Mouse (Mus musculus) erythroblast, embryonic 14.5 days (primary cell): ENCODE data around the gene Nrxn3. TPM values are rescaled to one million over a fixed set of nuclear protein-coding genes. Genes with fewer than 3 reads are reported as not detected.

ENCODE experiments used
- H3K27me3 ChIP-seq: 2 replicates; pipeline ENCODE4 v1.6.1; 2012; ENCODE audit warnings: inconsistent platforms; ENCODE audit not compliant: control insufficient read depth
- H3K36me3 ChIP-seq: 2 replicates; pipeline ENCODE4 v1.6.1; 2012; ENCODE audit warnings: mild to moderate bottlenecking, inconsistent platforms; ENCODE audit not compliant: control insufficient read depth
- H3K4me1 ChIP-seq: 2 replicates; pipeline ENCODE4 v1.6.1; 2012; ENCODE audit warnings: inconsistent platforms; ENCODE audit not compliant: control insufficient read depth
- H3K4me3 ChIP-seq: replicated peaks from 2 replicates; pipeline ENCODE3; 2012; ENCODE audit warnings: moderate library complexity, mild to moderate bottlenecking, inconsistent platforms
- H3K9me3 ChIP-seq: 2 replicates; pipeline ENCODE4 v1.6.1; 2012; ENCODE audit warnings: low read length, inconsistent platforms, mixed read lengths; ENCODE audit not compliant: control insufficient read depth
- GATA1 ChIP-seq: IDR thresholded peaks from 2 replicates; pipeline ENCODE4 v1.6.1; 2012; ENCODE audit warnings: low read length, inconsistent platforms, mixed read lengths
- TAL1 ChIP-seq: IDR thresholded peaks from 3 replicates; pipeline ENCODE4 v1.6.1; 2012; ENCODE audit warnings: low read length, inconsistent platforms, mixed read lengths
- polyA plus RNA-seq: library from polyadenylated mRNA; stranded (reverse); fragments of >175 nt; gene quantifications from 2 replicates; pipeline ENCODE4 v1.2.3, GENCODE M21; 2012

Gene Nrxn3
- polyA plus RNA-seq, 1 experiment: not detected

GRCm38 (mm10) chr12:89945911-89946502 is 1223.3 kb downstream of the Nrxn3 start:
- Histone ChIP-seq H3K4me1 (no peaks in the 10 kb centered on the region), H3K27me3 (no peaks in the 10 kb centered on the region), H3K4me3 (no peak overlapping the region), H3K36me3 (no peaks in the 10 kb centered on the region), H3K9me3 (no peaks in the 10 kb centered on the region)
- TF ChIP-seq GATA1 (no peak), TAL1 (no peak)

- H3K4me3 ChIP-seq: no peak overlapping the region
- TF ChIP-seq TAL1 (no peak), GATA1 (no peak)
Observed at GRCm38 (mm10) chr12:89946522-89946921, 1223.8 kb downstream of the Nrxn3 start.

GRCm38 (mm10) chr12:89953237-89953636 is 1230.6 kb downstream of the Nrxn3 start:
- Histone ChIP-seq H3K9me3 (no peaks in the 10 kb centered on the region), H3K27me3 (no peaks in the 10 kb centered on the region), H3K36me3 (no peaks in the 10 kb centered on the region), H3K4me1 (no peaks in the 10 kb centered on the region), H3K4me3 (no peak overlapping the region)
- TF ChIP-seq GATA1 (no peak), TAL1 (no peak)

More at GRCm38 (mm10) chr12:89946522-89946921, 1223.8 kb downstream of the Nrxn3 start:
- no peaks in the 10 kb centered on the region for H3K36me3 ChIP-seq
- no peaks in the 10 kb centered on the region for H3K9me3 ChIP-seq
- H3K27me3 ChIP-seq: no peaks in the 10 kb centered on the region
- H3K4me1 ChIP-seq: no peaks in the 10 kb centered on the region

GRCm38 (mm10) chr12:89953649-89954048 is 1231.0 kb downstream of the Nrxn3 start:
- Histone ChIP-seq H3K27me3 (no peaks in the 10 kb centered on the region), H3K9me3 (no peaks in the 10 kb centered on the region), H3K4me1 (no peaks in the 10 kb centered on the region), H3K4me3 (no peak overlapping the region), H3K36me3 (no peaks in the 10 kb centered on the region)
- TF ChIP-seq TAL1 (no peak), GATA1 (no peak)

- no peaks in the 10 kb centered on the region for H3K4me1 ChIP-seq
- TF ChIP-seq TAL1: no peak
- no peak for TF ChIP-seq GATA1
- no peaks in the 10 kb centered on the region for H3K36me3 ChIP-seq
- no peaks in the 10 kb centered on the region for H3K27me3 ChIP-seq
- H3K4me3 ChIP-seq: no peak overlapping the region
- H3K9me3 ChIP-seq: no peaks in the 10 kb centered on the region
Observed at GRCm38 (mm10) chr12:89954441-89955070, 1231.9 kb downstream of the Nrxn3 start.

GRCm38 (mm10) chr12:89963073-89963472 is 1240.4 kb downstream of the Nrxn3 start:
- no peaks in the 10 kb centered on the region for H3K27me3 ChIP-seq
- no peak overlapping the region for H3K4me3 ChIP-seq
- no peaks in the 10 kb centered on the region for H3K4me1 ChIP-seq
- no peaks in the 10 kb centered on the region for H3K36me3 ChIP-seq
- no peaks in the 10 kb centered on the region for H3K9me3 ChIP-seq
- TF ChIP-seq TAL1: no peak
- no peak for TF ChIP-seq GATA1

GRCm38 (mm10) chr12:89976648-89977047 is 1254.0 kb downstream of the Nrxn3 start:
- no peak overlapping the region for H3K4me3 ChIP-seq
- H3K27me3 ChIP-seq: no peaks in the 10 kb centered on the region
- H3K9me3 ChIP-seq: no peaks in the 10 kb centered on the region
- no peaks in the 10 kb centered on the region for H3K36me3 ChIP-seq
- no peaks in the 10 kb centered on the region for H3K4me1 ChIP-seq
- no peak for TF ChIP-seq TAL1
- no peak for TF ChIP-seq GATA1

GRCm38 (mm10) chr12:89977479-89977878 is 1254.8 kb downstream of the Nrxn3 start:
- Histone ChIP-seq H3K4me3 (no peak overlapping the region), H3K27me3 (no peaks in the 10 kb centered on the region), H3K9me3 (no peaks in the 10 kb centered on the region), H3K4me1 (no peaks in the 10 kb centered on the region), H3K36me3 (no peaks in the 10 kb centered on the region)
- TF ChIP-seq GATA1: no peak
- no peak for TF ChIP-seq TAL1

GRCm38 (mm10) chr12:89979190-89979589 is 1256.5 kb downstream of the Nrxn3 start:
- Histone ChIP-seq H3K27me3 (no peaks in the 10 kb centered on the region), H3K4me3 (no peak overlapping the region), H3K36me3 (no peaks in the 10 kb centered on the region), H3K4me1 (no peaks in the 10 kb centered on the region), H3K9me3 (peaks cover 3% of the 10 kb centered on the region; the same call in 1 of the 2 replicates)
- TF ChIP-seq TAL1 (no peak), GATA1 (no peak)
